Mouse (Mus musculus): ENCODE results near the gene Hnrnpab.
A peak's percentile ranks its signal among the peaks of the same experiment; 100 is the strongest.

- no peak for TF ChIP-seq USF1 (IDR thresholded peaks at IDR 0.05; ENCODE audit: low read depth, low read length)
- TF ChIP-seq ZMIZ1 (IDR thresholded peaks at IDR 0.05; ENCODE audit: low read depth, low read length): no peak
- TF ChIP-seq GATA1 (IDR thresholded peaks at IDR 0.05; ENCODE audit: low read depth, low read length): no peak
- peak; percentile 58 to 80 (median 61) for TF ChIP-seq CTCF (IDR thresholded peaks at IDR 0.05 in 2 of 3, conservative IDR thresholded peaks at IDR 0.05 in 1 of 3; ENCODE audit: control insufficient read depth in 1 of 3, insufficient read depth in 1 of 3, low read depth in 2 of 3, low read length in 3 of 3, poor library complexity in 1 of 3, severe bottlenecking in 1 of 3)
- no peak for TF ChIP-seq POLR2AphosphoS5 (IDR thresholded peaks at IDR 0.05; ENCODE audit: borderline replicate concordance, low read depth, low read length)
- no peak for TF ChIP-seq SIN3A (IDR thresholded peaks at IDR 0.05; ENCODE audit: low read length)
- no peak for TF ChIP-seq E2F4 (IDR thresholded peaks at IDR 0.05; ENCODE audit: borderline replicate concordance, low read depth, low read length)
- no peak for TF ChIP-seq TAL1 (IDR thresholded peaks at IDR 0.05; ENCODE audit: low read length)
- no peak; the same call in 1 of the 2 replicates for TF ChIP-seq ZC3H11A (IDR thresholded peaks at IDR 0.05; ENCODE audit: low read depth, low read length)
- TF ChIP-seq CHD2 (IDR thresholded peaks at IDR 0.05; ENCODE audit: low read length): no peak
- TF ChIP-seq POLR2AphosphoS2 (IDR thresholded peaks at IDR 0.05; ENCODE audit: low read length): no peak
- TF ChIP-seq MYB (IDR thresholded peaks at IDR 0.05; ENCODE audit: low read depth, low read length): no peak
- no peak for TF ChIP-seq UBTF (IDR thresholded peaks at IDR 0.05; ENCODE audit: borderline replicate concordance, insufficient read depth, low read depth, low read length)
These were observed 40.7 kb downstream of the Hnrnpab start for GRCm38 (mm10) chr11:51565951-51566350.

Data from MEL (cell line).